Mouse (Mus musculus) erythroid progenitor cell, adult 5-6 weeks (primary cell): ENCODE measurements around the gene Dad1. TPM values are rescaled to one million over a fixed set of nuclear protein-coding genes. Genes with fewer than 3 reads are reported as not detected.

Experiments used
- ATAC-seq: replicated peaks from 2 replicates; pipeline ENCODE4 v1.8.0; 2016; ENCODE audit warnings: moderate number of reproducible peaks, mild to moderate bottlenecking, moderate TSS enrichment, inconsistent platforms; ENCODE audit not compliant: poor library complexity, low FRiP score, severe bottlenecking
- total RNA-seq, 2 experiments: library from RNA; stranded (forward) in 1 of 2; stranded (reverse) in 1 of 2; fragments of 150-400 nt in 1 of 2; fragments of 186-747, 209-891 nt in 1 of 2; gene quantifications; 2 replicates each; pipeline versions ENCODE4 v1.2.3 to v1.2.4; 2015 to 2017; ENCODE audit warnings: low replicate concordance in 2 of 2

Dad1 gene
- total RNA-seq, 2 experiments from 2014 or later, result 61.6 to 103 TPM

DNA sequence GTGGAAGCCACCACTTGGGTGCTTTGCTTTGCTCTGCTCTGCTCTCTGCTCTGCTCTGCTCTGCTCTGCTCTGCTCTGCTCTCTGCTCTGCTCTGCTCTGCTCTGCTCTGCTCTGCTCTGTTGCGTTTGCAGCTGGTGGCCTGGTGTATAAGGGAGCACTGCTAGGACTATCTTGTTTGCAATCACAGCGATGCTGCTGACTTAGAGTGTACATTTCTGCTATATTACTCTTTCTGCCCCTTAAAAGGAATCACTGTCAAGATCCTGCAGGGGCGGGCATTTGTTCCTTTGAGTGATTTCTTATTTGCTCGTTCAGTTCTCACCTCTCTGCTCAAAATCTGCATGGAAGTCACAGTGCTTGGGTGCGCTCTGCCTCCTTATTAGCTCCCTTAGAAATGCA lies 44.0 kb downstream of the Dad1 start:
- ATAC-seq, result no peak

GRCm38 (mm10) chr14:54208741-54209140 lies 45.2 kb downstream of the Dad1 start:
- no peak for ATAC-seq

- ATAC-seq, result no peak
These were observed 46.0 kb downstream of the Dad1 start for GRCm38 (mm10) chr14:54207924-54208323.

GRCm38 (mm10) chr14:54206750-54207550 lies 47.0 kb downstream of the Dad1 start:
- no peak for ATAC-seq

DNA sequence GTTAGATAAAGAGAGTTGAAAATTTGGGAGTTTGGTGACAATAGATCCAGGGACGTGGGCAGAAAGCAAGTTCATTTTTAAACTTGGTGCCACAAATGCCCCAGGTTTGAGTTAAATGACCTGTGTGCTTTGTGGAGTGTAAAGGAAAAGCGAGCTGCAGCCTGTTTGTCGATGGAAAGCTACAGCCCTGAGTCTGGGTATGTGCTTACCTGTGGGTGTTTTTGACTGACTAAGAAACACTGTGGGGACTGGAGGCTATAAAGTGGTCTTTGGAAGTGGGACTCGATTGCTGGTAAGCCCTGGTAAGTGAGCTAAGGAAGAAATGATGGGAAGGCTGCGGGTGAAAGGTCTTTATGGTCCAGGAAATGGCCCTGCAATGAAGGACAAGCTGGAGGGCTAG lies 47.6 kb downstream of the Dad1 start:
- ATAC-seq, result no peak

DNA sequence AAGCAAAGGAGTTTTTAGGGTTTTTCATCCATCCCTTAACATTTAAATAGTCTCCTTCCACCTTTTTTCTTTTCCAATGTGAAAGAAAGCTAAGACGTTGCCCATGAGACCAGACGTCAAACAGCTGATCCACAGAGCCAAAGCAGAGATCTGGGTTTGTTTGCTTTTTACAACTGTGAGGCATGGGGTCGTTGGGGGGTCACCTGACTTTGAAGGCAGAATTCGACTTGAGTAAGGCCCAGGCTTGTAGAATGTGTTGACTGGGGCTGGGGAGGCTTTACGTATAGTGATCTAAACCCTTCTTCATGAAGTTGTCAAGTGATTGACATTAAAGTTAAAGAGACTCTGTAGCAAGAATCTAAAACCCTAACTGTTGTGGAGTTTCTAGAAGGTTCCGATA lies 48.0 kb downstream of the Dad1 start:
- no peak for ATAC-seq

DNA sequence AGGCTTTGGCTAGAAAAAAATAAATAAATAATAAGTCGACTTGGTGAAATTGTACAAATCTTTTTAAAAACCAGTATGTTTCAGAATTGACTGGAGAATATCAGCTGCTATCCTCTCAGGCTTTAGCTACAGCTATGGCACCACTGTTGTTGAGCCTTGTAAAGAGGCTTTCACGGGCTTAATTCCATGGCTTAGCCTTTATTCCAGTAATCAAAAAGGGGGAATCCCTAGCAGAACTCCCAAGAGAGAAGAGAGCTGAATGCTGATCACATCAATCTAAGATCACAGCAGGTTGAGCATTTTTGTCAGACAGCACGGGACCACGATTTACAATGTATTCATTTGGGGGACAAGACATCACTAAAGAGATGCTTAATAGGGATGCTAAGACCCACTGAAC lies 49.1 kb downstream of the Dad1 start:
- no peak for ATAC-seq

DNA sequence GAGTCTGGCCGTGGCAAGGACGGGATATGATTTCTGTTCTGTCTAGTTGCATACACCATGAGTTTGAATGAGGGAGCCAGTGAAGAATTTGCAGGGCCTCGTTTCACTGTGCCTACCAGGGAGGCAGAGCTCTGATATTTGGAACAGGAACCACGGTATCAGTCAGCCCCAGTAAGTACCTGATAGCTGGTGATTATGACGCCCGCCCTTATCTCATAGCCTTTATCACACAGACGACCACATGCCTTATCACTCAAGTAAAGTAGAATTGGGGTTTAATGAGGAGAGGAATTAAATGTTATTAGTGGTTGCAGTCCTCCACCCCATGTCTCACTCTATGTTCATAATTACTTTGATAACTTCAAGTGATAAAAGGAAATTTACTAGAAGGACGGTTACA lies 49.6 kb downstream of the Dad1 start:
- ATAC-seq, result peak; percentile 85

DNA sequence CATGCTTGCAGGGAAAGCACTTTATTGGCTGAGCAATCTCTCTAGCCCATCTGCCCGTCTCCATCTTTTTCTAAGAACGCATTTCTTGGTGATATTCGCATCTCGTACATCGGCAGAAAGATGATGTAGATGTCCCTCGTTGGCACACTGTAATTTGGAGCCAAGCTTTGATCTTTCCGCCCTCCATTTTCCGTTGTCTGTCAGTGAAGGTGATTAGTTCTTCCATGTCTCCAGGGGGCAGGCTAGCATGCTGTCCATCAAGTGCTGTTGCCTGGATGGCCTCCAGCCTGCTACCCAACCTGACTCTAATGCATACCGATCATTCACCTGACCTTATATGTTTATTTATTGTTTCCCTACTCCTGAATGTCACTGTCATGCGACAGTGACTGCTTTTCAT lies 50.1 kb downstream of the Dad1 start:
- ATAC-seq, result peak; percentile 39

- no peak for ATAC-seq
These were observed 50.7 kb downstream of the Dad1 start for GRCm38 (mm10) chr14:54203207-54203606.

GRCm38 (mm10) chr14:54200363-54200762 lies 53.5 kb downstream of the Dad1 start:
- ATAC-seq, result no peak

- no peak for ATAC-seq
These were observed 54.2 kb downstream of the Dad1 start for GRCm38 (mm10) chr14:54199662-54200061.

- ATAC-seq, result no peak
These were observed 56.2 kb downstream of the Dad1 start for GRCm38 (mm10) chr14:54197740-54198139.

DNA sequence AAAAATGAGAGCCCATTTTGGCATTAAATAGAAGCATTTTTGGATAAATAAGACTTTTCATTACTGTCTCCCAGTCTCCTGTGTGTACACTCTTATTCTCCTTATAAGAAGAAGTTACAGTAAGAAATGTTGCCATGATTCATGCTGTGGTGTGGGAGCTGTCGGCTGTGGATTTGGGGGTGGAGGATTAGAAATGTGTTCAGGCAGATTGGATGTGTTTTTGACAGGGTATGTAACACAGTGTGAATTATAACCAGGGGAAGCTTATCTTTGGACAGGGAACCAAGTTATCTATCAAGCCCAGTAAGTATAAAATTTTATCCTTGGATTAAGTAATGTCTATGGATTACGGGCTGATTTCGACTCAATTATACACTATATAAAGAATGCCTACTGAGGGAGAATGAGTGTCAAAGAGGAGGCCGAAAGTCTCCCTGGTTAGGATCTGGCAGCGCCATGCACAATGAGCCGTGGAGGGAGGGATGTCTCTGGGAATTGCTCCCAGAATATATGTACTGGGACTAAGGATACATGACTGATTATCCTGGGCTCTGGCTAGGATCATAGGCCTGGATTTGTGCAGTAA lies 58.0 kb downstream of the Dad1 start:
- ATAC-seq, result no peak

DNA sequence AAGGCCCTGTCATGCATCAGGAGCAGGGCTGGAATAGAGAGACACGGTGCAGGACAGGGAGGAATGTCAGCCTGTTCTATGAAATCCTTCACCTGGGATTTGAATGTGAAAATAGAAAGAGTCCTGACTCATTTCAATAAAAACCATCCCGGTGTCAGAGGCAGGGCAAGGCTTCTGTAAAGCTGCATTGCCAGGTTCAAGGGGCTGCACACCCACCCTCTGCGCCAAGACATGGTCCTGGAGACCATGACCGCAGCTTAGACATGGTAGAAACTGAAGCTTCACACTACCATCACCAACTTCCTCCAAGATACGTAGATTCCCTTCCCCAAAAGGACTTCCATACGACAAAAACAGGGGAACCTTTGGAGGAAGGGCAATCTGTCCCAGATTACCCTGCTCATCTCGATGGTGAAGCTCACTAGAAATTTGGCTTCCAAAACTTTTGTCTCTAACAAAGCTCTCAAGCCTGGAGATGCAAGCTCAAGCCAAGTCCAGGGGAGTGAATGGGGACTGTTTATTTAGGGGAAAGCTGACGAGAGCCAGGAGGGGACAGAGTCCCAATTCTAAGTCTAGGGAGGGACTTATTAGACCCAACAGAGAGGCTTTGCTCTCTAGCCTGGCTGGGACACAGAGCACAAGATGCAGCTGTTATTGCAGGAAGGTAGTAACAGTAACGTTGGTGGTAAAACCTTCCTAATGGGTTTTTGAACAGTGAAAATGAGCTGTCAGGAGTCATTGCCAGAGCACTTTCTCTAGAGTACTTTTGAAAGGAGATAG lies 60.4 kb downstream of the Dad1 start:
- ATAC-seq, result no peak

DNA sequence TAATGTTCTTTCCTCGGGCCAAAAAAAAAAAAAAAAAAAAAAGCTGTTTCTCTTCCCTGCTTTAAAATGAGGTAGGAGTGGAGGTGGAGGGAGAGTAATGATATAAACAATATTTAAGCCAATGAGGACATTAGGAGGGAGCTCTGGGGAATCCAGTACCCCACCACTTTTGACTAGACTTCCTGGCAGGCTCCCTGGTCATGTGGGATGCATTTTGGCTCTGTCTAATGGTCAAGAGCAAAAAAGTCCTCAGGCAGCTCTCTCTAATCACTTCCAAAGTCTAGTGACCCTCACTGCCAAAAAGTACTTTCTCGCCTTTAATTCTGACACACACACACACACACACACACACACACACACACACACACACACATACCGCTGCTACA lies 61.4 kb downstream of the Dad1 start:
- ATAC-seq, result no peak

- ATAC-seq, result no peak
These were observed 62.1 kb downstream of the Dad1 start for GRCm38 (mm10) chr14:54191594-54192461.

GRCm38 (mm10) chr14:54191026-54191390 lies 62.9 kb downstream of the Dad1 start:
- no peak for ATAC-seq

DNA sequence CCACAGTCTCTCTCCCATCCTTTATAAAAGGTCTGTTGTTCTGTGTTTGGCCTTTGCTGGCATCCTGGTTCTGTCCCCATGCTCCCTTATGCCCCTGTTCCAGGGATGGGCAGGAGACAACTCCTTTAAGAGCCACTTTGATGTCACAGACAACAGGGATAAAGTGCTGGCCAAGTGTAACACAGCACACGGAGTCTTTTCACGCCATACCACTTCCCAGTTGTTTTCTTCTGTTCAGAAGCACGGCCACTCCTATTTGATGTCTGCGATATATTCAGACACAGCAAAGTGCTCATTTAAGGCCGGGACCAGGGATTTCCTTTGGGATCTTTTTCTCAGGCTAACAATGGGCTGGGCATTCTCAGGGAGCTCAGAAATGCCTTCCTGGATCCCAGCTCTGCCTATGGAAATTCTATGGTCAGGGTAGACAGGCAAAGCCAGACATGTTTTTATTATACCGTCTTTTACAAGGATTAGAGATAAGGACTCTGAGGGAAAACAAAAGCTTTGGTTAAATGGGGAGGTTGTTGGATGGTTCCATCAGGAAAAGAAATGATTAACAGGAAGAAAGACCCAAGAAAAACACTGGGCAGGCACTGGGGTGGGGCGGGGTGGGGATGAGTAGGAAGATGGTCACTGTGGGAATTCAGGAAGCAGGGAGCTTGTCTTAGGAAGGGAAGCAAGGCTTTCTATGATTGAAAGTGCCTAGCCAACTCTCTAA lies 63.4 kb downstream of the Dad1 start:
- ATAC-seq, result no peak
